Mouse (Mus musculus) liver, postnatal 0 days (tissue): ENCODE measurements around the gene Phf24. TPM values are rescaled to one million over a fixed set of nuclear protein-coding genes. Genes with fewer than 3 reads are reported as not detected.
"Not testable (repeated sequence)": the region's sequence is repeated elsewhere in the genome, so short reads cannot be mapped to it uniquely, and the experiment has no call there.

Source experiments
- ATAC-seq: fragments of 200-750 bp; cut with Nextera tagmentation; 2 replicates; pipeline ENCODE4 v1.8.0; 2017; ENCODE audit warnings: mild to moderate bottlenecking, moderate library complexity
- DNase-seq: peaks from one replicate; pipeline ENCODE4 v3.0.0-alpha.2; 2016
- H3K27ac ChIP-seq: fragments of 300-500 bp; sonication (generic); 2 replicates; pipeline ENCODE4 v1.5.1; 2014; ENCODE audit warnings: antibody characterized with exemption, moderate library complexity, mild to moderate bottlenecking, low read depth
- H3K27me3 ChIP-seq: fragments of 300-500 bp; sonication (generic); 2 replicates; pipeline ENCODE4 v1.6.1; 2014; ENCODE audit warnings: low read length, control low read depth, mixed read lengths; ENCODE audit not compliant: insufficient read depth
- H3K36me3 ChIP-seq: fragments of 300-500 bp; sonication (generic); replicated peaks from 2 replicates; pipeline ENCODE4 v1.6.1; 2014; ENCODE audit warnings: mild to moderate bottlenecking, control low read depth, low read length, moderate library complexity, mixed read lengths; ENCODE audit not compliant: insufficient read depth
- H3K4me1 ChIP-seq: fragments of 300-500 bp; sonication (generic); 2 replicates; pipeline ENCODE4 v1.6.1; 2014; ENCODE audit warnings: antibody characterized with exemption, mild to moderate bottlenecking, control low read depth; ENCODE audit not compliant: insufficient read depth
- H3K4me2 ChIP-seq: fragments of 300-500 bp; sonication (generic); 2 replicates; pipeline ENCODE4 v1.6.1; 2014; ENCODE audit warnings: low read depth, mild to moderate bottlenecking, low read length, moderate library complexity, mixed read lengths
- H3K4me3 ChIP-seq: fragments of 300-500 bp; sonication (generic); 2 replicates; pipeline ENCODE4 v1.5.1; 2014; ENCODE audit warnings: low read depth, low read length
- H3K9ac ChIP-seq: fragments of 300-500 bp; sonication (generic); replicated peaks from 2 replicates; pipeline ENCODE4 v1.6.1; 2014; ENCODE audit warnings: mild to moderate bottlenecking, moderate library complexity
- H3K9me3 ChIP-seq: fragments of 300-500 bp; sonication (generic); 2 replicates; pipeline ENCODE4 v1.6.1; 2016; ENCODE audit warnings: mild to moderate bottlenecking, control low read depth, low read length, mixed read lengths
- CTCF ChIP-seq: sonication (generic); IDR thresholded peaks from 2 replicates; pipeline ENCODE4 v1.5.1; 2016; ENCODE audit warnings: antibody characterized with exemption, low read depth
- EP300 ChIP-seq: IDR thresholded peaks from 2 replicates; pipeline ENCODE4 v1.6.1; 2016; ENCODE audit warnings: antibody characterized with exemption, low read depth, mild to moderate bottlenecking
- WGBS: fragments of 180-500 bp; shearing (Covaris S2); extraction: QIAGEN DNeasy Blood & Tissue Kit; methylation state at CpG from one replicate; pipeline ENCODE4 v1.1.7; 2014; ENCODE audit not compliant: insufficient replicate concordance; 5-methylcytosine and 5-hydroxymethylcytosine counted together
- polyA plus RNA-seq: library from polyadenylated mRNA; unstranded; fragments of >200 nt; fragmentation: Nextera tagmentation; extraction: Ambion mirVana; gene quantifications from 2 replicates; pipeline ENCODE4 v1.2.1, GENCODE M21; 2015

The Phf24 gene
- polyA plus RNA-seq, 1 experiment from 2014 or later, result 0.12 TPM

DNA sequence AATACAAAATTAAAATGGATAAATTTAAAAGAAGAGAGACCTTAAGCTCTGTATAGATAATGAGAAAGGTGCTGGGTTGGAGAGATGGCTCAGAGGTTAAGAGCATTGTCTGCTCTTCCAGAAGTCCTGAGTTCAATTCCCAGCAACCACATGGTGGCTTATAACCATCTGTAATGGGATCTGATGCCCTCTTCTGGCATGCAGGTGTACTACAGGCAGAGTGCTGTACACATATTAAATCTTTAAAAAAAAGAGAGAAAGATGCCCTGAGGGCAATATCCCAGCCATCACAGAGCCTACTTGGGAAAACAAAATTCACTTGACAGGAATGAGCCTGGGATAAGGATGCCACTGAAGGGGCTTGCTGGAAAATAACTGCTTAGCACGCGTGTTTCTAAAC lies 47.0 kb downstream of the Phf24 start:
- no peak for DNase-seq
- H3K36me3 ChIP-seq, result no peaks in the 10 kb centered on the region
- 0 out of 2 replicates have a peak, but pooled peaks cover 3% of the 10 kb centered on the region for H3K27me3 ChIP-seq
- H3K9ac ChIP-seq, result no peak overlapping the region
- H3K9me3 ChIP-seq, result no peaks in the 10 kb centered on the region
- WGBS, result 78% methylated on average over 2 of the region's 2 CpGs
- H3K27ac ChIP-seq, result no peak overlapping the region
- H3K4me1 ChIP-seq, result no peaks in the 10 kb centered on the region
- H3K4me3 ChIP-seq, result no peak overlapping the region
- no peak for ATAC-seq
- no peak overlapping the region for H3K4me2 ChIP-seq
- TF ChIP-seq CTCF, result peak; percentile 49
- no peak for TF ChIP-seq EP300

GRCm38 (mm10) chr4:42965039-42965719 lies 48.7 kb downstream of the Phf24 start:
- 12% methylated on average over 12 of the region's 12 CpGs for WGBS

GRCm38 (mm10) chr4:42969304-42969703 lies 52.8 kb downstream of the Phf24 start, which contains the start of gene 1700022I11Rik:
1700022I11Rik (plus strand) TSS chr4:42969604.
- ATAC-seq, result no peak
- Histone ChIP-seq H3K36me3 (no peaks in the 10 kb centered on the region), H3K9me3 (no peaks in the 10 kb centered on the region), H3K4me1 (no peaks in the 10 kb centered on the region), H3K4me2 (no peak within 1 kb of the TSS), H3K27ac (no peak within 1 kb of the TSS), H3K9ac (no peak within 1 kb of the TSS), H3K4me3 (no peak within 1 kb of the TSS), H3K27me3 (no peaks in the 10 kb centered on the region)
- TF ChIP-seq EP300 (no peak), CTCF (no peak)
- 81% methylated on average over 4 of the region's 4 CpGs for WGBS
- no peak for DNase-seq

More at GRCm38 (mm10) chr4:42965039-42965719, 48.7 kb downstream of the Phf24 start:
- Histone ChIP-seq H3K4me2 (peak overlapping the region; percentile 38), H3K4me1 (no peaks in the 10 kb centered on the region), H3K27me3 (0 out of 2 replicates have a peak, but pooled peaks cover 3% of the 10 kb centered on the region), H3K36me3 (no peaks in the 10 kb centered on the region), H3K9me3 (no peaks in the 10 kb centered on the region), H3K4me3 (no peak overlapping the region), H3K9ac (0 out of 2 replicates have a peak overlapping the region, but pooled peaks have one; percentile 17), H3K27ac (no peak overlapping the region)
- ATAC-seq (peak; percentile 57), DNase-seq (peak; percentile 68)
- TF ChIP-seq EP300 (no peak), CTCF (peak; percentile 88)

GRCm38 (mm10) chr4:42972952-42973351 lies 56.5 kb downstream of the Phf24 start:
- 76% methylated on average over 4 of the region's 4 CpGs for WGBS
- Histone ChIP-seq H3K4me1 (no peaks in the 10 kb centered on the region), H3K27me3 (no peaks in the 10 kb centered on the region), H3K36me3 (0 out of 2 replicates have a peak, but pooled peaks cover 3% of the 10 kb centered on the region), H3K4me2 (no peak overlapping the region), H3K4me3 (no peak overlapping the region), H3K9ac (no peak overlapping the region), H3K27ac (no peak overlapping the region), H3K9me3 (no peaks in the 10 kb centered on the region)
- DNase-seq (no peak), ATAC-seq (no peak)
- no peak for TF ChIP-seq CTCF
- TF ChIP-seq EP300, result no peak

GRCm38 (mm10) chr4:42973868-42974267 lies 57.4 kb downstream of the Phf24 start:
- Histone ChIP-seq H3K4me2 (no peak overlapping the region), H3K4me1 (no peaks in the 10 kb centered on the region), H3K9me3 (no peaks in the 10 kb centered on the region), H3K9ac (no peak overlapping the region), H3K36me3 (0 out of 2 replicates have a peak, but pooled peaks cover 7% of the 10 kb centered on the region), H3K27ac (no peak overlapping the region), H3K4me3 (no peak overlapping the region), H3K27me3 (no peaks in the 10 kb centered on the region)
- 72% methylated on average over 5 of the region's 5 CpGs for WGBS
- DNase-seq (no peak), ATAC-seq (no peak)
- TF ChIP-seq CTCF, result no peak
- TF ChIP-seq EP300, result no peak

GRCm38 (mm10) chr4:42978062-42978461 lies 61.6 kb downstream of the Phf24 start:
- H3K9ac ChIP-seq, result no peak overlapping the region
- ATAC-seq (no peak), DNase-seq (no peak)
- H3K36me3 ChIP-seq, result peaks cover 34% of the 10 kb centered on the region
- H3K27me3 ChIP-seq, result no peaks in the 10 kb centered on the region
- 87% methylated on average over 4 of the region's 4 CpGs for WGBS
- H3K4me2 ChIP-seq, result no peak overlapping the region
- H3K4me1 ChIP-seq, result no peaks in the 10 kb centered on the region
- TF ChIP-seq CTCF, result peak; percentile 41
- TF ChIP-seq EP300, result no peak
- no peaks in the 10 kb centered on the region for H3K9me3 ChIP-seq
- H3K4me3 ChIP-seq, result no peak overlapping the region
- no peak overlapping the region for H3K27ac ChIP-seq

GRCm38 (mm10) chr4:42980467-42980866 lies 64.0 kb downstream of the Phf24 start:
- WGBS, result 74% methylated on average over 7 of the region's 8 CpGs
- H3K4me1 ChIP-seq, H3K27ac ChIP-seq, H3K4me2 ChIP-seq, H3K4me3 ChIP-seq, H3K9ac ChIP-seq, H3K9me3 ChIP-seq, H3K27me3 ChIP-seq, DNase-seq: not testable (repeated sequence)
- peak; percentile 51; the same call in 1 of the 2 replicates for ATAC-seq
- H3K36me3 ChIP-seq, result peaks cover 58% of the 10 kb centered on the region
